Comparison of ENCODE assay signal across 12 mouse cellular contexts in the genomic region with DNA sequence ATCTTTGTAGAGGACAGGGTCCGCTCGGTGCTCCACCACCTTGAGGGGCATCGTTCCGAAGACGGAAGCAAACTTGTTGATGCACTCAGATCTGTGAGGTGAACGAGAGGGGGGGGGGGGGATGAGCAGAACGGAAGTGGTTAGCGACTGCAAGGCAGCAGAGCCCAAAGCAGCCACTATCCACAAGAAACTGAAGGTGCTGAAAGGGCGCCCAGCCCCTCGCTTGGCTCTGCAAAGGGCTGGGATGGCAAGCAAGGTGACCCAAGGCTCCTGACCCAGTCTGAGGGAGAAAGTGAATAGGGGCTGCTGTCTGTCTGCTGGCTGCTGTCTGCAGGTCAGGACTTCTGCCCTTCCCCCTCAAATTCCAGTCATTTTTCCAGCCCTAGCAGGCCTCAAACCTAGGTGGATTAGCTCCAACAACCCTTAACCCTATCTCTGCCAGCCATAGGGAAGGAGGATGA. TPM values are rescaled to one million over a fixed set of nuclear protein-coding genes. Genes with fewer than 3 reads are reported as not detected.
DNase-seq lines count a peak whose midpoint lies in the region; ATAC-seq and TF ChIP-seq lines count a peak whose summit lies in the region.
"Had no signal": no experiment of that assay in that cellular context is flagged by ENCODE, and none has a peak within 500 bp of the region (broad histone marks: within the 10 kb centered on the region; RNA-seq: fewer than 3 reads in every experiment).

No protein-coding gene starts in this region.

- peak overlapping the region; percentile 47; the same call in 1 of the 2 replicates for H3K27ac ChIP-seq in lung, embryonic 14.5 days (ENCODE audit: low read depth)
- peak overlapping the region; percentile 39; the same call in 1 of the 2 replicates for H3K27ac ChIP-seq in embryonic facial prominence, embryonic 14.5 days (replicated peaks; ENCODE audit: low read depth, low read length)

- H3K4me2 ChIP-seq in lung, embryonic 14.5 days = peak overlapping the region; percentile 37; the same call in 1 of the 2 replicates
- H3K4me2 ChIP-seq in embryonic facial prominence, embryonic 14.5 days (ENCODE audit: low read depth, low read length) = peak overlapping the region; percentile 35

- peak; percentile 52 for DNase-seq in lung, embryonic 14.5 days
- no peak for DNase-seq in lung, postnatal 25 days (ENCODE audit: low spot score)
- DNase-seq in embryonic facial prominence, embryonic 14.5 days (ENCODE audit: low spot score) = no peak
- peak; percentile 3 for DNase-seq in splenic B cell, adult 2 months (ENCODE audit: low read depth, low spot score)
- DNase-seq in cerebellum, adult 9-11 months = no peak
- DNase-seq in adipocyte (ENCODE audit: low spot score) = no peak
- DNase-seq: cerebellum, adult 8-10 months; kidney, adult 11 months; liver; right cerebral cortex, adult 18-20 months had no signal

- H3K27me3 ChIP-seq in lung, embryonic 14.5 days (ENCODE audit: insufficient read depth, low read length) = no peaks in the 10 kb centered on the region
- H3K27me3 ChIP-seq in embryonic facial prominence, embryonic 14.5 days (replicated peaks; ENCODE audit: control insufficient read depth, insufficient read depth, low read length) = no peaks in the 10 kb centered on the region
- H3K27me3 ChIP-seq in splenic B cell, adult 2 months (ENCODE audit: control insufficient read depth, insufficient read depth, low read length, poor library complexity, severe bottlenecking) = no peaks in the 10 kb centered on the region

- peak; percentile 68; the same call in 1 of the 2 replicates for ATAC-seq in lung, embryonic 14.5 days (ENCODE audit: insufficient read depth)
- peak; percentile 89 for ATAC-seq in activated CD4-positive, CD25-positive, alpha-beta regulatory T cell, adult 4 months
- ATAC-seq in embryonic facial prominence, embryonic 14.5 days (ENCODE audit: low read depth) = peak; percentile 21; the same call in 1 of the 2 replicates
- ATAC-seq: forebrain, embryonic 14.5 days had no signal

- H3K9ac ChIP-seq in lung, embryonic 14.5 days = no peak overlapping the region
- H3K9ac ChIP-seq in embryonic facial prominence, embryonic 14.5 days (ENCODE audit: low read depth, low read length) = 0 out of 2 replicates have a peak overlapping the region, but pooled peaks have one; percentile 20

- WGBS in lung, embryonic 14.5 days = 18% methylated on average over 8 of the region's 10 CpGs
- WGBS in embryonic facial prominence, embryonic 14.5 days = 16% methylated on average over 6 of the region's 10 CpGs

- no peak overlapping the region for H3K4me3 ChIP-seq in lung, embryonic 14.5 days (ENCODE audit: low read depth, low read length)
- no peak overlapping the region for H3K4me3 ChIP-seq in embryonic facial prominence, embryonic 14.5 days (ENCODE audit: low read depth, low read length)

- no peaks in the 10 kb centered on the region for H3K9me3 ChIP-seq in lung, embryonic 14.5 days (ENCODE audit: low read depth, low read length)
- no peaks in the 10 kb centered on the region for H3K9me3 ChIP-seq in embryonic facial prominence, embryonic 14.5 days (ENCODE audit: control insufficient read depth, low read length)

- peaks cover 11% of the 10 kb centered on the region for H3K4me1 ChIP-seq in lung, embryonic 14.5 days (ENCODE audit: insufficient read depth)
- H3K4me1 ChIP-seq in embryonic facial prominence, embryonic 14.5 days (ENCODE audit: control insufficient read depth, insufficient read depth, low read length) = peaks cover 22% of the 10 kb centered on the region

- no peak for TF ChIP-seq CTCF in lung, embryonic 14.5 days (IDR thresholded peaks at IDR 0.05; ENCODE audit: low read depth)

- H3K36me3 ChIP-seq in lung, embryonic 14.5 days (ENCODE audit: insufficient read depth) = 0 out of 2 replicates have a peak, but pooled peaks cover 3% of the 10 kb centered on the region
- peaks cover 16% of the 10 kb centered on the region; the same call in 1 of the 2 replicates for H3K36me3 ChIP-seq in embryonic facial prominence, embryonic 14.5 days (ENCODE audit: control insufficient read depth, insufficient read depth, low read length)
- H3K36me3 ChIP-seq in splenic B cell, adult 2 months (ENCODE audit: control insufficient read depth, insufficient read depth, low read length, poor library complexity, severe bottlenecking) = 0 out of 2 replicates have a peak, but pooled peaks cover 2% of the 10 kb centered on the region

RNA-seq across cellular contexts. Expression of a gene that starts 54.0 kb away (rescaled TPM):
- polyA plus RNA-seq in lung, embryonic 14.5 days (2014; fragmentation: Nextera tagmentation; extraction: Ambion mirVana) = 0.11 and 0.18 TPM in 2 replicates
- not detected for polyA plus RNA-seq in activated CD4-positive, CD25-positive, alpha-beta regulatory T cell, adult 4 months (2017; shearing (Covaris generic))
- 8.4 and 9.0 TPM in 2 replicates for polyA plus RNA-seq in embryonic facial prominence, embryonic 14.5 days (2014; fragmentation: Nextera tagmentation; extraction: Ambion mirVana)

Comparison
In these comparisons a context has a peak if more than half of its experiments do, and no peak if none do; other contexts are left out.
1. DNase-seq: peak in lung, embryonic 14.5 days (single experiment) and splenic B cell, adult 2 months (single experiment); none in lung, postnatal 25 days (single experiment), embryonic facial prominence, embryonic 14.5 days (single experiment), cerebellum, adult 9-11 months (single experiment) and adipocyte (single experiment).
2. ATAC-seq: peak in every context shown above with its lines; median percentile 89 in activated CD4-positive, CD25-positive, alpha-beta regulatory T cell, adult 4 months; 68 in lung, embryonic 14.5 days; 21 in embryonic facial prominence, embryonic 14.5 days.